Mouse (Mus musculus) cerebellum, postnatal 14 days (tissue): ENCODE measurements around the gene Zfp869.
"Not testable (repeated sequence)": the region's sequence is repeated elsewhere in the genome, so short reads cannot be mapped to it uniquely, and the experiment has no call there.

ENCODE experiments used
- DNase-seq, 2 experiments: peaks; one replicate each; pipeline ENCODE4 v3.0.0; 2021; ENCODE audit warnings: mixed read lengths in 2 of 2

Zfp869 gene

DNA sequence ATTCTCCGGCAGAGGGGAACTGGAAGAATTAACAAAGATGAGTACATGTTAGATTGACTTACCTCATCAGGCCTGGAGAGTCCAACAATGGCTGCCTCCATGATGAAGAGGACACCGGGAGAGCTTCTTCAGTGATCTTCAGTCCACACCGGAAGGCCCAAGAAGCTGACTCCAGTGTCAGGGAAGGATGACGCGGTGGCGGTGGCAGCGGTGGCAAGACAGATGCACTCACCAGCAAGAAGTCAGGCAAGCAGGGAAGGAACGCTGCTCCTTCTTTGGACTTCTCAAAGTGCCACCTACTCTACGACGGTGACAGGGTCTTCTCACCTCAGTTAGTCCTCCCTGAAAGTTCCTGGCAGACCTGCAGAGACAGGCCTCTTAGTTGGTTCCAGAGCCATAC, at the start of gene Zfp869:
Gene Zfp869, minus strand, starts transcription at position 101 of the 400 bp plus-strand sequence.
- not testable (repeated sequence) for DNase-seq

DNA sequence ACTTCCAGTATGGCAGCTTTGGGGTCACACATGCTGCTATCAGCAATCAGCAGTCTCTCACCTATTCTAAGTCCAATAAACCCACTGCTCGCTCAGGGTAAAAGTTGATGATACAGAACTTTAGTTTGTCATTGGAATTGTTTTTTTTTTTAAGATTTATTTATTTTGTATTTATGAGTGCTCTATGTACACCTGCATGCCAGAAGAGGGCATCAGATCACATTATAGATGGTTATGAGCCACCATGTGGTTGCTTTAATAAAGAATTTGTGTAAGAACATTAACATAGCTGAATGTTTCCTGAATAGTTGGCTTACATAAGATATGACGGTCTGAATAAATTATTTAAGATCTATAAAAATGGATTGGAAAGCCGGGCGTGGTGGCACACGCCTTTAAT, 47.8 kb upstream of the Zfp869 start:
- no peak for DNase-seq

- no peak for DNase-seq
Observed at GRCm38 (mm10) chr8:69752437-69752836, 41.9 kb upstream of the Zfp869 start.

- peak; percentile 97 to 98 for DNase-seq
Observed at GRCm38 (mm10) chr8:69749544-69750454, 39.3 kb upstream of the Zfp869 start, which contains the start of gene Zfp963. TSS of gene Zfp963 (minus strand) at chr8:69749970.

- DNase-seq, result no peak
Observed at GRCm38 (mm10) chr8:69741231-69741630, 30.7 kb upstream of the Zfp869 start.

DNA sequence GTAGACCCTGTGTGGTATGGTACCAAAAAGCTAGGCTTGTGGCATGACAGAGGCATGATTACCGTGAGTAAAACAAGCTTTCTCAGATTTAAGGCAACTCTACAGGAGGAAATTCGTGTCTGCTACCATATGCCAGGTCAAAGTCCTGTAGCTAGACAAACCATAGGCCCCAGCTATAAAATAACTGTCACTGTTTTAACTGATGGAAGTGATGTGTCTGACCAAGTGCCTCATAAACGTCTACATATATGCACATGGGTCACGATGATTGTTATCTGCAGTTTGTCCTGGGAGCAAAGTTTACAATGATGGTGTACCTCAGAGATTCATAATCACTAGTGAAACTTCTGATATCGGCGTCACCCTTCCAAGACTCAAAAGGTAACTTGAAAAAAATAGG, 30.2 kb upstream of the Zfp869 start:
- no peak for DNase-seq

- DNase-seq, result no peak
Observed at GRCm38 (mm10) chr8:69735495-69735894, 25.0 kb upstream of the Zfp869 start.

DNA sequence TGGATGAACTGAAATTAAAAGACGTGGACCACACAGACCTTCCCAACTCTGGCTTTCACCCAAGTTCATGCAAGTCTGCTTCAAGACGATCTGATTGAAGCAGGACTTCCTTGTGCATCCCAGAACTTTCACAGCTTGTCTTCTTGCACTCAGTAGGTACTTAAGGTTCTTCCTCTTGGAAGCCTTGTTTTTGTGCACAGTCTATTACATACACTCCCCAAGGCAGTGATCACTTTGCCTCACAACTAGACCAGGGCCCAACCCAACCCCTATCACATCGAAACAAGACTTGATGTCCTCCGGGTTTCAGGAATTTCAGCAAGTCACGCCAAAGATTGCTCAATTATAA, 6.7 kb upstream of the Zfp869 start:
- DNase-seq, result no peak

DNA sequence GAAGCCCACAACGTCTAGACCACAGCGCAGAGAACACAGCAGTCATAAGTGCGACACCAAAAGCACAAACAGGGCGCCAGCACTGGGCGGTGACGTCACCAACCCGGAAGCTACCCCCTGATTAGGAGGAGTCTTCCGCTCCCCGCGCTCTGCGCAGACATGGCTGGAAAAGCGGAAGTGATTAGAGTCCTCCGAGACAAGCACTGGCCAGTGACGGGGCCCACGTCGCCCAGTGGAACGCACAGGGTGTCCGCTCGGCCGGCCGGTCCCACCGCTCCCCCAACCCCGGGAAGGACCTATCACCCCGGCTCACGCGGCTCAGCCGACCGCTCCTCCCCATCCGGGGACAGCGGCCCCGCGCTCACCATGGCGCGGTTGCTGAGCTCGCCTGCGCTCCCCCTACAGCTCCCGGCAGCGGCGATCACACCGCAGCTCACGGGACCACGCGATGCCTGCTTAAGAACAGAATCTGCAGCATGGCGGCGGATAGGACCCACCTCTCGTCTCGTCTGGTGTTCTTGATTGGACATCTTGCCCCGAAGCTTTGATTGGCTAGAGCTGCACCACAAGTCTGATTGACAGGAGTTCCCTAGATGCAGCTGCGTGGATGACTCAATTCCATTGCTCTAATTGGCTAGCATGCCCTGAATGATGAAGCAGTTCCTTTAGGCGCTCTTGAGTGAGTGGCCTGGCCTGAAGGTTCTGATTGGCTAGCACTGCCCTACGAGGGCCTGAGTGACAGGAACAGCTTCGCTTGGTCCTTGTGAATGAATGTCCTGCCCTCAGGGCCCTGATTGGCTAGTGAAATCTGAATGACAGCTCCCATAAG, 6.1 kb upstream of the Zfp869 start:
- peak; percentile 95 to 96 for DNase-seq

DNA sequence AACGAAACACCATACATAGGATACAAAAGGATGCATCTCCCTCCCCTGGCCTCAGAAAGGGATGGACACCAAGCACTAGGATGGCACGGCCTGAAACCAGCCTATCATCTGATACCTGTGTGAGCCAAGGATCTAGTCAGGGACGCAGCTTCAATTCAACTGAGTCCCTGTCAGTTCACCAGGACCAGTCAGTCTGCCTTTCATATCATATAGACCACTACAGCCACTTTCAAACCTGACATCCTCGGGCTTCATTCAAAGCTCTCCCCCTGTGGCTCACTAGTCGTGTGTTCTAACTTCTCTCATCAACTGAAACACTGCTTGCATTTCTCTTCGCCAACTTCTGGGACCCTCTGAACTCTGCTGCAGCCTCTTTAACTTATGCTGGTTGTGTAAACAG, 4.8 kb upstream of the Zfp869 start:
- DNase-seq, result no peak

DNA sequence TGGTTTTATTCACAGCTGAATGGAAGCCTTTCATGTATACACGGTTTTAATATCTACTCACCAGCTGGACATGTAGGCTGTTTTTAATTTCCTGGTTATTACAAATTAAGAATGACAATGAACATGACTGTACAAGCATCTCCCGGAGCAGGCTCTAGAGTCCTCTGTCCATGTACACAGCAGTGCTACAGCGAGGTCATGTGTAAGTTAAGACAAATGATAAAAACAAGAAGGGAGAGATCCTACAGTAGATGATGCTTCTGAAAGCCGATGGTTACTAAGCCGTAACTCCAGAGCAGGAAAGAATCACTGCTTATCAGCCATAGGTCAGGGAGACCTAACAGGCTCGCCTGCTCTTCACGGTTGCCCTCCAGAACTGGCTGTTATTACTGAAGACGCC, 3.0 kb upstream of the Zfp869 start:
- DNase-seq, result no peak

DNA sequence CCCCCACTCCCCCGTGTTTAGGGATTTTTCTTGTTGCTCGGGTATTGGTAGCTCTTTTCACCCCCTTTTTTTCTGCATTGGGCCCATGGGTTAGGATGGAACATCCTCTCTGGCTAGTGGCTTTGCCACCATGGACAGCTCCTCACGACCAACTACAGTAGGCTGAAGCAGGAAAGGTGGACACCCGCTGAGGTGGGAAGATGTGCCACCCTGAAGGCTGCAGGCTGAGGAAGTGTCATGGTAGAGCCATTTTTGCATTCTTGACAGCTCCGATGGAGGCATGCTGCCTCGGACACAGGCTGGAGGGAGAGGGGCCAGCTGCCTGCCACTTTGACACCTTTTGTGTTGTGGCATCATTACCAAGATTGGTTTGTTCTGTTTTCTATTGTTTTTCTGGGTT, 8.7 kb downstream of the Zfp869 start:
- no peak for DNase-seq

- not testable (repeated sequence) for DNase-seq
Observed at GRCm38 (mm10) chr8:69665051-69665450, 45.5 kb downstream of the Zfp869 start.

DNA sequence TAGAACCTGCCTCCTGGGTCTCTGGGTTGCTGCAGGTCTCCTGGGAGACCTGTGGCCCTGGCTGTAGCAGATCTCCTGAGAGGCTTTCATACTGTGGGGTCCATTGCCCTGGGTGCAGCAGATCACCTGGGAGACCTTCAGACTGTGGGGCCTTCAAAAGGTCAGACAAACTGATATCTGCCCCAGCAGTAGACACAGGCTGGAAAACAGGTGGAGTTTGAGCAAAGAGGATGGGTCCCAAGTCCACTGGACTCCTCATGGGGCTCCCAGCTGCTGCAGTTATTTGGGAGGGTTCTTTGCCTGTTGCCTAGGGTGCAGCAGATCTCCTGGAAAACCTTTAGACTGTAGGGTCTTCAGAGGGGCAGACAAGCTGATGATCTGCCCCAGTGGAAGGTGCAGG, 49.2 kb downstream of the Zfp869 start:
- no peak for DNase-seq
